ENCODE assay signal across 28 mouse cellular contexts in the genomic region with DNA sequence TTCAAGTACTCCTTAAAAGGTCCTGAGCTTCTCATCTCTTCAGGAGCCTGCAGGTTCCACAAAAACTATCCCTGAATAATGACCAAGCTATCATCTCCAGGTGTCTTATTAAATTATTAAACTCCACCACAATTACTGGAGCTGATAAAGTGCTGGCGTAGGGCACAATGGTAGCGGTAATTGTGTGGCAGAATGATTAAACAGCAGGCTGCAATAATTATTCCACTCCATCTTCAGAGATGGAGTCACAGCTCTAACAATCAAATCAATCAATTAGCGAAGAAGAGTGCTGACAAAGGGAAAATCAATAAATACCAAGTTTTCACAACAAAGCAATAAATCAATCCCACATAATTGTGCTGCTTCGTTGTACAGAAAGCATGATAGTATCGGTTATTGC.
"Had no signal": no experiment of that assay in that cellular context is flagged by ENCODE, and none has a peak within 500 bp of the region (broad histone marks: within the 10 kb centered on the region; RNA-seq: fewer than 3 reads in every experiment).

No protein-coding gene starts in this region.

- H3K27me3 ChIP-seq: embryonic facial prominence, embryonic 12.5 days; embryonic facial prominence, embryonic 13.5 days; embryonic facial prominence, embryonic 15.5 days; forebrain, embryonic 12.5 days; forebrain, embryonic 13.5 days; forebrain, embryonic 15.5 days had no signal

- H3K9ac ChIP-seq: embryonic facial prominence, embryonic 12.5 days; embryonic facial prominence, embryonic 13.5 days; embryonic facial prominence, embryonic 15.5 days; forebrain, embryonic 12.5 days; forebrain, embryonic 13.5 days; forebrain, embryonic 15.5 days; forebrain, postnatal 0 days had no signal

- ATAC-seq: forebrain, embryonic 13.5 days; forebrain, embryonic 14.5 days; forebrain, embryonic 15.5 days; forebrain, embryonic 16.5 days; forebrain, postnatal 0 days had no signal

- H3K27ac ChIP-seq: embryonic facial prominence, embryonic 10.5 days; embryonic facial prominence, embryonic 12.5 days; embryonic facial prominence, embryonic 13.5 days; embryonic facial prominence, embryonic 15.5 days; forebrain, embryonic 10.5 days; forebrain, embryonic 12.5 days; forebrain, embryonic 13.5 days; gastrocnemius, adult 2 months had no signal

- H3K4me2 ChIP-seq: embryonic facial prominence, embryonic 12.5 days; embryonic facial prominence, embryonic 13.5 days; embryonic facial prominence, embryonic 15.5 days; forebrain, embryonic 12.5 days; forebrain, embryonic 13.5 days; forebrain, embryonic 15.5 days had no signal

- DNase-seq: cerebellum, adult 2 months; cerebellum, adult 8-10 months; cerebellum, adult 9-10 months; cerebellum, adult 9-11 months; cerebellum, postnatal 10 days; cerebellum, postnatal 14 days; cerebellum, postnatal 25 days; cerebellum, postnatal 36 days; embryo, embryonic 11 days; forebrain, postnatal 0 days; gastrocnemius, adult 2 months; gastrocnemius, postnatal 10 days; gastrocnemius, postnatal 14 days; gastrocnemius, postnatal 25 days; gastrocnemius, postnatal 36 days; heart, adult 11 months; heart, adult 18-20 months had no signal

- H3K9me3 ChIP-seq: embryonic facial prominence, embryonic 10.5 days; embryonic facial prominence, embryonic 12.5 days; embryonic facial prominence, embryonic 13.5 days; embryonic facial prominence, embryonic 15.5 days; forebrain, embryonic 10.5 days; forebrain, embryonic 12.5 days; forebrain, embryonic 13.5 days; forebrain, embryonic 15.5 days had no signal

- H3K4me1 ChIP-seq: embryonic facial prominence, embryonic 10.5 days; embryonic facial prominence, embryonic 12.5 days; embryonic facial prominence, embryonic 13.5 days; embryonic facial prominence, embryonic 15.5 days; forebrain, embryonic 10.5 days; forebrain, embryonic 12.5 days; forebrain, embryonic 13.5 days; forebrain, embryonic 15.5 days had no signal

- H3K4me3 ChIP-seq: embryonic facial prominence, embryonic 10.5 days; embryonic facial prominence, embryonic 12.5 days; embryonic facial prominence, embryonic 13.5 days; embryonic facial prominence, embryonic 15.5 days; erythroblast, embryonic 14.5 days; forebrain, embryonic 10.5 days; forebrain, embryonic 12.5 days; forebrain, embryonic 13.5 days; forebrain, embryonic 15.5 days; gastrocnemius, adult 2 months had no signal

- H3K36me3 ChIP-seq: embryonic facial prominence, embryonic 10.5 days; embryonic facial prominence, embryonic 12.5 days; embryonic facial prominence, embryonic 13.5 days; embryonic facial prominence, embryonic 15.5 days; forebrain, embryonic 10.5 days; forebrain, embryonic 12.5 days; forebrain, embryonic 15.5 days had no signal
